Mouse (Mus musculus): ENCODE data around the gene Map3k10.

- TF ChIP-seq GATA1 (IDR thresholded peaks at IDR 0.05; ENCODE audit: borderline replicate concordance, low read length) (no peak), FLI1 (IDR thresholded peaks at IDR 0.05; ENCODE audit: low read length) (no peak)
These were observed 20.5 kb downstream of the Map3k10 start, which contains the start of gene Ttc9b for GRCm38 (mm10) chr7:27653681-27654437.

Data from megakaryocyte, embryonic 14.5 days (primary cell).